Mouse (Mus musculus) ES-Bruce4 (cell line): ENCODE measurements around the gene Ccdc162.

Experiments used
- CTCF ChIP-seq: IDR thresholded peaks from one replicate; pipeline ENCODE4 v1.8.1; 2011; ENCODE audit warnings: low read depth, low read length
- EP300 ChIP-seq: IDR thresholded peaks from 2 replicates; pipeline ENCODE4 v1.6.1; 2011; ENCODE audit warnings: low read depth, low read length; ENCODE audit not compliant: insufficient read depth
- POLR2A ChIP-seq: IDR thresholded peaks from one replicate; pipeline ENCODE4 v1.8.1; 2011; ENCODE audit warnings: low read length; ENCODE audit not compliant: insufficient read depth

DNA sequence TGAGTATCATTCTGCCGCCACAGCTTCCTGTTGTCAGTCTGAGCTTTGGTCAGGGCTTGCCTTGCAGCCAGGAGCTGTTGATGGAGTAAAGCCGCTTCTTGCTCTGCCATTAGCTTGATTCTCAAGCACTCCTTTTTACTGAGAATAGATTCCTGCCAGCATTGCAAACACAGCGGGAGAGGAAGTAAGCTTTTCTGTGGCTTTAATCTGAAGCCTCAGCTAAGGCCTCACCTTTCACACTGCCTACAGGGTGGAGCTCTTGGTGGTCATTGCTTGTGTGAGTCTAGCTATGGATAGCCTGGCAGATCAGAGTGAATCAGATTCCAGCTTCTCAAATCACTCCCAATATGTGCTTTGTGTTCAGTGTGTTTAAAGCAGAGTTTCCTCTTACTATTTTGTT lies 164.1 kb downstream of the Ccdc162 start:
- no peak for TF ChIP-seq CTCF
- TF ChIP-seq POLR2A = no peak
- no peak for TF ChIP-seq EP300
